Mouse (Mus musculus) liver, postnatal 0 days (tissue): ENCODE measurements around the gene Gm5129. TPM values are rescaled to one million over a fixed set of nuclear protein-coding genes. Genes with fewer than 3 reads are reported as not detected.
"Not testable (repeated sequence)": the region's sequence is repeated elsewhere in the genome, so short reads cannot be mapped to it uniquely, and the experiment has no call there.

Source experiments
- ATAC-seq: fragments of 200-750 bp; cut with Nextera tagmentation; 2 replicates; pipeline ENCODE4 v1.8.0; 2017; ENCODE audit warnings: mild to moderate bottlenecking, moderate library complexity
- DNase-seq: peaks from one replicate; pipeline ENCODE4 v3.0.0-alpha.2; 2016
- H3K27ac ChIP-seq: fragments of 300-500 bp; sonication (generic); 2 replicates; pipeline ENCODE4 v1.5.1; 2014; ENCODE audit warnings: antibody characterized with exemption, moderate library complexity, mild to moderate bottlenecking, low read depth
- H3K27me3 ChIP-seq: fragments of 300-500 bp; sonication (generic); 2 replicates; pipeline ENCODE4 v1.6.1; 2014; ENCODE audit warnings: low read length, control low read depth, mixed read lengths; ENCODE audit not compliant: insufficient read depth
- H3K36me3 ChIP-seq: fragments of 300-500 bp; sonication (generic); replicated peaks from 2 replicates; pipeline ENCODE4 v1.6.1; 2014; ENCODE audit warnings: mild to moderate bottlenecking, control low read depth, low read length, moderate library complexity, mixed read lengths; ENCODE audit not compliant: insufficient read depth
- H3K4me1 ChIP-seq: fragments of 300-500 bp; sonication (generic); 2 replicates; pipeline ENCODE4 v1.6.1; 2014; ENCODE audit warnings: antibody characterized with exemption, mild to moderate bottlenecking, control low read depth; ENCODE audit not compliant: insufficient read depth
- H3K4me2 ChIP-seq: fragments of 300-500 bp; sonication (generic); 2 replicates; pipeline ENCODE4 v1.6.1; 2014; ENCODE audit warnings: low read depth, mild to moderate bottlenecking, low read length, moderate library complexity, mixed read lengths
- H3K4me3 ChIP-seq: fragments of 300-500 bp; sonication (generic); 2 replicates; pipeline ENCODE4 v1.5.1; 2014; ENCODE audit warnings: low read depth, low read length
- H3K9ac ChIP-seq: fragments of 300-500 bp; sonication (generic); replicated peaks from 2 replicates; pipeline ENCODE4 v1.6.1; 2014; ENCODE audit warnings: mild to moderate bottlenecking, moderate library complexity
- H3K9me3 ChIP-seq: fragments of 300-500 bp; sonication (generic); 2 replicates; pipeline ENCODE4 v1.6.1; 2016; ENCODE audit warnings: mild to moderate bottlenecking, control low read depth, low read length, mixed read lengths
- CTCF ChIP-seq: sonication (generic); IDR thresholded peaks from 2 replicates; pipeline ENCODE4 v1.5.1; 2016; ENCODE audit warnings: antibody characterized with exemption, low read depth
- EP300 ChIP-seq: IDR thresholded peaks from 2 replicates; pipeline ENCODE4 v1.6.1; 2016; ENCODE audit warnings: antibody characterized with exemption, low read depth, mild to moderate bottlenecking
- WGBS: fragments of 180-500 bp; shearing (Covaris S2); extraction: QIAGEN DNeasy Blood & Tissue Kit; methylation state at CpG from one replicate; pipeline ENCODE4 v1.1.7; 2014; ENCODE audit not compliant: insufficient replicate concordance; 5-methylcytosine and 5-hydroxymethylcytosine counted together
- polyA plus RNA-seq: library from polyadenylated mRNA; unstranded; fragments of >200 nt; fragmentation: Nextera tagmentation; extraction: Ambion mirVana; gene quantifications from 2 replicates; pipeline ENCODE4 v1.2.1, GENCODE M21; 2015

Gm5129 gene
- polyA plus RNA-seq: not detected in 2 replicates

GRCm38 (mm10) chr5:29735557-29736061 is at the start of gene Gm5129, which contains the start of gene Dnajb6:
Gm5129 (minus strand) TSS chr5:29735936.
Dnajb6 (plus strand) TSS chr5:29735688.
- Histone ChIP-seq H3K4me3 (peak within 1 kb of the TSS; percentile 96), H3K36me3 (no peaks in the 10 kb centered on the region), H3K27me3 (no peaks in the 10 kb centered on the region), H3K9ac (peak within 1 kb of the TSS; percentile 96), H3K27ac (peak within 1 kb of the TSS; percentile 99), H3K9me3 (no peaks in the 10 kb centered on the region), H3K4me1 (peaks cover 27% of the 10 kb centered on the region), H3K4me2 (peak within 1 kb of the TSS; percentile 80)
- ATAC-seq: peak; percentile 95
- WGBS: under 1% methylated on average over 46 of the region's 46 CpGs
- no peak for TF ChIP-seq EP300
- no peak for TF ChIP-seq CTCF
- peak; percentile 96 for DNase-seq

- not testable (repeated sequence) for ATAC-seq, H3K27me3 ChIP-seq, H3K9ac ChIP-seq, DNase-seq, H3K4me1 ChIP-seq, H3K36me3 ChIP-seq, H3K4me2 ChIP-seq, H3K27ac ChIP-seq, H3K4me3 ChIP-seq, H3K9me3 ChIP-seq
- WGBS: 78% methylated on average over 9 of the region's 13 CpGs
These were observed 49.2 kb upstream of the Gm5129 start for GRCm38 (mm10) chr5:29784906-29785305.

GRCm38 (mm10) chr5:29782261-29782660 is 46.5 kb upstream of the Gm5129 start:
- DNase-seq (no peak), ATAC-seq (no peak)
- no peak overlapping the region for H3K4me3 ChIP-seq
- 96% methylated on average over 3 of the region's 3 CpGs for whole genome bisulfite sequencing
- no peak overlapping the region for H3K9ac ChIP-seq
- no peaks in the 10 kb centered on the region for H3K27me3 ChIP-seq
- no peaks in the 10 kb centered on the region for H3K9me3 ChIP-seq
- peaks cover 23% of the 10 kb centered on the region for H3K36me3 ChIP-seq
- TF ChIP-seq CTCF (no peak), EP300 (no peak)
- H3K4me2 ChIP-seq: no peak overlapping the region
- no peaks in the 10 kb centered on the region for H3K4me1 ChIP-seq
- H3K27ac ChIP-seq: no peak overlapping the region

GRCm38 (mm10) chr5:29779733-29780132 is 44.0 kb upstream of the Gm5129 start:
- H3K27me3 ChIP-seq, H3K27ac ChIP-seq, H3K9ac ChIP-seq, H3K4me2 ChIP-seq, H3K4me1 ChIP-seq, DNase-seq, H3K4me3 ChIP-seq, H3K9me3 ChIP-seq: not testable (repeated sequence)
- peaks cover 28% of the 10 kb centered on the region for H3K36me3 ChIP-seq
- WGBS: 78% methylated on average over 8 of the region's 9 CpGs
- peak; percentile 36; the same call in 1 of the 2 replicates for ATAC-seq

- DNase-seq (no peak), ATAC-seq (no peak)
- H3K4me2 ChIP-seq: no peak overlapping the region
- peaks cover 28% of the 10 kb centered on the region for H3K36me3 ChIP-seq
- no peaks in the 10 kb centered on the region for H3K9me3 ChIP-seq
- H3K4me1 ChIP-seq: no peaks in the 10 kb centered on the region
- no peak overlapping the region for H3K4me3 ChIP-seq
- no peak overlapping the region for H3K9ac ChIP-seq
- no peaks in the 10 kb centered on the region for H3K27me3 ChIP-seq
- TF ChIP-seq EP300 (no peak), CTCF (no peak)
- 93% methylated on average over 6 of the region's 6 CpGs for WGBS
- H3K27ac ChIP-seq: no peak overlapping the region
These were observed 42.3 kb upstream of the Gm5129 start for GRCm38 (mm10) chr5:29778029-29778428.

- no peak overlapping the region for H3K9ac ChIP-seq
- WGBS: 76% methylated on average over 5 of the region's 5 CpGs
- H3K4me1 ChIP-seq: no peaks in the 10 kb centered on the region
- no peak overlapping the region for H3K4me2 ChIP-seq
- DNase-seq (no peak), ATAC-seq (no peak)
- no peak overlapping the region for H3K27ac ChIP-seq
- no peak overlapping the region for H3K4me3 ChIP-seq
- H3K9me3 ChIP-seq: no peaks in the 10 kb centered on the region
- no peaks in the 10 kb centered on the region for H3K27me3 ChIP-seq
- no peak for TF ChIP-seq EP300
- TF ChIP-seq CTCF: no peak
- H3K36me3 ChIP-seq: peaks cover 30% of the 10 kb centered on the region
These were observed 39.7 kb upstream of the Gm5129 start for GRCm38 (mm10) chr5:29775437-29775836.
